Mouse (Mus musculus) ES-E14 (cell line): ENCODE results near the gene Pih1d3. TPM values are rescaled to one million over a fixed set of nuclear protein-coding genes. Genes with fewer than 3 reads are reported as not detected.

Experiments
- DNase-seq: peaks from one replicate; pipeline ENCODE4 v3.0.0-alpha.2; 2013; ENCODE audit warnings: low read depth, low spot score
- H3K27ac ChIP-seq: 2 replicates; pipeline ENCODE4 v1.5.1; 2012; ENCODE audit warnings: low read depth, mild to moderate bottlenecking, low read length, moderate library complexity, mixed read lengths; ENCODE audit not compliant: poor library complexity, insufficient read depth, severe bottlenecking
- H3K36me3 ChIP-seq: 2 replicates; pipeline ENCODE4 v1.6.1; 2012; ENCODE audit warnings: mild to moderate bottlenecking, low read length, moderate library complexity, mixed read lengths; ENCODE audit not compliant: control insufficient read depth, poor library complexity, insufficient read depth, severe bottlenecking
- H3K4me1 ChIP-seq, 2 experiments: fragments of 150-350 bp in 1 of 2; sonication (generic) in 1 of 2; 2 replicates each; pipeline ENCODE4 v1.6.1; 2012; ENCODE audit warnings: low read length in 2 of 2, mild to moderate bottlenecking in 1 of 2, mixed read lengths in 1 of 2; ENCODE audit not compliant: control insufficient read depth in 2 of 2, insufficient read depth in 2 of 2, poor library complexity in 1 of 2
- H3K4me3 ChIP-seq, 2 experiments: fragments of 150-350 bp in 1 of 2; sonication (generic) in 1 of 2; 2 replicates each; pipeline ENCODE4 v1.5.1; 2012; ENCODE audit warnings: low read length in 2 of 2, low read depth in 1 of 2, mild to moderate bottlenecking in 1 of 2, mixed read lengths in 1 of 2; ENCODE audit not compliant: insufficient read depth in 1 of 2, poor library complexity in 1 of 2, severe bottlenecking in 1 of 2
- H3K9ac ChIP-seq: 2 replicates; pipeline ENCODE4 v1.6.1; 2012; ENCODE audit warnings: low read depth, mild to moderate bottlenecking, low read length, mixed read lengths; ENCODE audit not compliant: poor library complexity, insufficient read depth, severe bottlenecking
- H3K9me3 ChIP-seq: fragments of 150-350 bp; sonication (generic); 2 replicates; pipeline ENCODE4 v1.6.1; 2012; ENCODE audit warnings: low read depth, mild to moderate bottlenecking, low read length; ENCODE audit not compliant: control insufficient read depth, insufficient read depth
- CHD2 ChIP-seq: IDR thresholded peaks from 2 replicates; pipeline ENCODE4 v1.6.1; 2014; ENCODE audit warnings: mild to moderate bottlenecking, low read depth, low read length, inconsistent platforms
- HCFC1 ChIP-seq: IDR thresholded peaks from 2 replicates; pipeline ENCODE4 v1.6.1; 2012; ENCODE audit warnings: low read length, inconsistent platforms, borderline replicate concordance; ENCODE audit not compliant: insufficient read depth
- MAFK ChIP-seq: IDR thresholded peaks from 2 replicates; pipeline ENCODE4 v1.6.1; 2014; ENCODE audit warnings: mild to moderate bottlenecking, low read depth, low read length, inconsistent platforms; ENCODE audit not compliant: insufficient read depth
- ZC3H11A ChIP-seq: IDR thresholded peaks from 2 replicates; pipeline ENCODE4 v1.6.1; 2012; ENCODE audit warnings: low read depth, mild to moderate bottlenecking, inconsistent platforms, low read length, borderline replicate concordance
- ZNF384 ChIP-seq: IDR thresholded peaks from 2 replicates; pipeline ENCODE4 v1.6.1; 2012; ENCODE audit warnings: low read depth, low read length, inconsistent platforms
- in situ Hi-C, 2 experiments: fragments of 600-800 bp; cut with MboI; formaldehyde crosslinking; loops; one replicate each; pipeline ENCODE4 v1.15.1; 2025; ENCODE audit warnings: low sequenced_read_pairs in 2 of 2, inconsistent platforms in 1 of 2; ENCODE audit not compliant: unreplicated experiment in 2 of 2
- total RNA-seq: library from RNA; depleted of rRNA; stranded (reverse); fragments of 300-350 nt; gene quantifications from 2 replicates; pipeline ENCODE4 v1.2.3, GENCODE M21; 2012

Gene Pih1d3
- total RNA-seq, 1 experiment = not detected

GRCm38 (mm10) chr1:31205770-31206169, 16.9 kb upstream of the Pih1d3 start:
- Histone ChIP-seq H3K9me3 (no peaks in the 10 kb centered on the region), H3K4me1 (no peaks in the 10 kb centered on the region), H3K9ac (no peak overlapping the region), H3K27ac (no peak overlapping the region), H3K36me3 (no peaks in the 10 kb centered on the region), H3K4me3 (no peak overlapping the region)
- no peak for TF ChIP-seq HCFC1
- no peak for TF ChIP-seq CHD2
- TF ChIP-seq ZNF384 = no peak
- no peak for TF ChIP-seq MAFK
- no peak for TF ChIP-seq ZC3H11A
- in situ Hi-C loops = loop anchor here in 1 of 2 experiments (5.0 kb wide), 1 partner anchor 132 kb away; no protein-coding TSS in a partner anchor
- no peak for DNase-seq

GRCm38 (mm10) chr1:31210144-31210543, 12.5 kb upstream of the Pih1d3 start:
- TF ChIP-seq CHD2 (no peak), MAFK (no peak), ZC3H11A (peak; percentile 92; the same call in 1 of the 2 replicates), ZNF384 (0 out of 2 replicates have a peak, but pooled peaks have one; percentile 32)
- peak; percentile 35 for DNase-seq
- H3K27ac ChIP-seq = no peak overlapping the region
- no peaks in the 10 kb centered on the region for H3K36me3 ChIP-seq
- no peak overlapping the region for H3K9ac ChIP-seq
- no peak overlapping the region for H3K4me3 ChIP-seq
- no peaks in the 10 kb centered on the region for H3K9me3 ChIP-seq
- in situ Hi-C loops = no loop called here
- no peaks in the 10 kb centered on the region for H3K4me1 ChIP-seq

- DNase-seq = no peak
- Histone ChIP-seq H3K4me3 (no peak overlapping the region), H3K27ac (no peak overlapping the region), H3K4me1 (no peaks in the 10 kb centered on the region), H3K36me3 (no peaks in the 10 kb centered on the region), H3K9ac (no peak overlapping the region), H3K9me3 (no peaks in the 10 kb centered on the region)
- in situ Hi-C loops = no loop called here
- TF ChIP-seq HCFC1 (no peak), CHD2 (no peak), MAFK (no peak), ZC3H11A (no peak), ZNF384 (no peak)
Measured at GRCm38 (mm10) chr1:31214831-31215230, 7.8 kb upstream of the Pih1d3 start.

- DNase-seq = no peak
- no peak for TF ChIP-seq MAFK
- TF ChIP-seq HCFC1 = no peak
- no peak for TF ChIP-seq ZNF384
- no peak for TF ChIP-seq CHD2
- TF ChIP-seq ZC3H11A = no peak
- in situ Hi-C loops = no loop called here
- Histone ChIP-seq H3K36me3 (no peaks in the 10 kb centered on the region), H3K4me1 (no peaks in the 10 kb centered on the region), H3K4me3 (no peak overlapping the region), H3K27ac (no peak overlapping the region), H3K9ac (no peak overlapping the region), H3K9me3 (no peaks in the 10 kb centered on the region)
Measured at GRCm38 (mm10) chr1:31220599-31221250, 1.9 kb upstream of the Pih1d3 start.
